Mouse (Mus musculus): ENCODE results near the gene Sntg2. TPM values are rescaled to one million over a fixed set of nuclear protein-coding genes. Genes with fewer than 3 reads are reported as not detected.

The Sntg2 gene
- polyA plus RNA-seq, 1 experiment from 2014 or later, result 0.74 TPM

GRCm38 (mm10) chr12:30257664-30258063, 115.5 kb downstream of the Sntg2 start:
- Histone ChIP-seq H3K4me1 (ENCODE audit: control insufficient read depth, insufficient read depth, low read length) (no peaks in the 10 kb centered on the region), H3K9ac (ENCODE audit: low read length) (no peak overlapping the region), H3K9me3 (ENCODE audit: control insufficient read depth, low read length) (no peaks in the 10 kb centered on the region), H3K27me3 (ENCODE audit: control insufficient read depth, insufficient read depth, low read length) (no peaks in the 10 kb centered on the region), H3K4me3 (ENCODE audit: low read depth, low read length) (no peak overlapping the region), H3K27ac (ENCODE audit: low read depth, low read length) (no peak overlapping the region), H3K36me3 (ENCODE audit: control insufficient read depth, insufficient read depth, low read length) (no peaks in the 10 kb centered on the region), H3K4me2 (no peak overlapping the region)
- DNase-seq (ENCODE audit: low spot score, missing footprints), result peak; percentile 28
- 93% methylated on average over 7 of the region's 7 CpGs for WGBS
- no peak for ATAC-seq (ENCODE audit: low FRiP score)

GRCm38 (mm10) chr12:30256207-30256606, 117.0 kb downstream of the Sntg2 start:
- 81% methylated on average over 3 of the region's 3 CpGs for WGBS
- H3K27me3 ChIP-seq (ENCODE audit: control insufficient read depth, insufficient read depth, low read length), result no peaks in the 10 kb centered on the region
- H3K4me3 ChIP-seq (ENCODE audit: low read depth, low read length), result no peak overlapping the region
- ATAC-seq (ENCODE audit: low FRiP score), result no peak
- H3K9me3 ChIP-seq (ENCODE audit: control insufficient read depth, low read length), result no peaks in the 10 kb centered on the region
- H3K9ac ChIP-seq (ENCODE audit: low read length), result no peak overlapping the region
- no peak overlapping the region for H3K4me2 ChIP-seq
- no peaks in the 10 kb centered on the region for H3K4me1 ChIP-seq (ENCODE audit: control insufficient read depth, insufficient read depth, low read length)
- no peak overlapping the region for H3K27ac ChIP-seq (ENCODE audit: low read depth, low read length)
- peak; percentile 72 for DNase-seq (ENCODE audit: low spot score, missing footprints)
- H3K36me3 ChIP-seq (ENCODE audit: control insufficient read depth, insufficient read depth, low read length), result no peaks in the 10 kb centered on the region

- Histone ChIP-seq H3K4me3 (ENCODE audit: low read depth, low read length) (no peak overlapping the region), H3K36me3 (ENCODE audit: control insufficient read depth, insufficient read depth, low read length) (no peaks in the 10 kb centered on the region), H3K27me3 (ENCODE audit: control insufficient read depth, insufficient read depth, low read length) (no peaks in the 10 kb centered on the region), H3K27ac (ENCODE audit: low read depth, low read length) (no peak overlapping the region), H3K4me1 (ENCODE audit: control insufficient read depth, insufficient read depth, low read length) (no peaks in the 10 kb centered on the region), H3K9me3 (ENCODE audit: control insufficient read depth, low read length) (no peaks in the 10 kb centered on the region), H3K9ac (ENCODE audit: low read length) (no peak overlapping the region), H3K4me2 (no peak overlapping the region)
- 76% methylated on average over 10 of the region's 10 CpGs for WGBS
- peak; percentile 23 for DNase-seq (ENCODE audit: low spot score, missing footprints)
- no peak for ATAC-seq (ENCODE audit: low FRiP score)
These were observed 118.6 kb downstream of the Sntg2 start for GRCm38 (mm10) chr12:30254581-30254980.

- H3K4me1 ChIP-seq (ENCODE audit: control insufficient read depth, insufficient read depth, low read length), result no peaks in the 10 kb centered on the region
- no peak for ATAC-seq (ENCODE audit: low FRiP score)
These were observed 120.8 kb downstream of the Sntg2 start for GRCm38 (mm10) chr12:30252381-30252780.

GRCm38 (mm10) chr12:30251283-30251829, 121.8 kb downstream of the Sntg2 start:
- H3K36me3 ChIP-seq (ENCODE audit: control insufficient read depth, insufficient read depth, low read length), result no peaks in the 10 kb centered on the region
- DNase-seq (ENCODE audit: low spot score, missing footprints) (peak; percentile 41), ATAC-seq (ENCODE audit: low FRiP score) (no peak)
- H3K27me3 ChIP-seq (ENCODE audit: control insufficient read depth, insufficient read depth, low read length), result no peaks in the 10 kb centered on the region
- H3K27ac ChIP-seq (ENCODE audit: low read depth, low read length), result no peak overlapping the region
- H3K4me3 ChIP-seq (ENCODE audit: low read depth, low read length), result no peak overlapping the region
- WGBS, result 94% methylated on average over 8 of the region's 8 CpGs
- no peaks in the 10 kb centered on the region for H3K9me3 ChIP-seq (ENCODE audit: control insufficient read depth, low read length)
- H3K4me1 ChIP-seq (ENCODE audit: control insufficient read depth, insufficient read depth, low read length), result no peaks in the 10 kb centered on the region
- H3K9ac ChIP-seq (ENCODE audit: low read length), result no peak overlapping the region
- H3K4me2 ChIP-seq, result no peak overlapping the region

More at GRCm38 (mm10) chr12:30252381-30252780, 120.8 kb downstream of the Sntg2 start:
- DNase-seq (ENCODE audit: low spot score, missing footprints), result peak; percentile 53
- H3K27ac ChIP-seq (ENCODE audit: low read depth, low read length), result no peak overlapping the region
- H3K27me3 ChIP-seq (ENCODE audit: control insufficient read depth, insufficient read depth, low read length), result no peaks in the 10 kb centered on the region
- H3K36me3 ChIP-seq (ENCODE audit: control insufficient read depth, insufficient read depth, low read length), result no peaks in the 10 kb centered on the region
- H3K9me3 ChIP-seq (ENCODE audit: control insufficient read depth, low read length), result no peaks in the 10 kb centered on the region
- no peak overlapping the region for H3K9ac ChIP-seq (ENCODE audit: low read length)
- WGBS, result 89% methylated on average over 4 of the region's 4 CpGs
- H3K4me2 ChIP-seq, result no peak overlapping the region
- no peak overlapping the region for H3K4me3 ChIP-seq (ENCODE audit: low read depth, low read length)

GRCm38 (mm10) chr12:30249068-30249467, 124.1 kb downstream of the Sntg2 start:
- WGBS, result 91% methylated on average over 3 of the region's 3 CpGs
- DNase-seq (ENCODE audit: low spot score, missing footprints) (peak; percentile 65), ATAC-seq (ENCODE audit: low FRiP score) (no peak)
- H3K4me3 ChIP-seq (ENCODE audit: low read depth, low read length), result no peak overlapping the region
- H3K27ac ChIP-seq (ENCODE audit: low read depth, low read length), result no peak overlapping the region
- no peaks in the 10 kb centered on the region for H3K36me3 ChIP-seq (ENCODE audit: control insufficient read depth, insufficient read depth, low read length)
- H3K9ac ChIP-seq (ENCODE audit: low read length), result no peak overlapping the region
- H3K9me3 ChIP-seq (ENCODE audit: control insufficient read depth, low read length), result no peaks in the 10 kb centered on the region
- no peaks in the 10 kb centered on the region for H3K4me1 ChIP-seq (ENCODE audit: control insufficient read depth, insufficient read depth, low read length)
- no peak overlapping the region for H3K4me2 ChIP-seq
- H3K27me3 ChIP-seq (ENCODE audit: control insufficient read depth, insufficient read depth, low read length), result no peaks in the 10 kb centered on the region

- no peaks in the 10 kb centered on the region for H3K27me3 ChIP-seq (ENCODE audit: control insufficient read depth, insufficient read depth, low read length)
- H3K4me1 ChIP-seq (ENCODE audit: control insufficient read depth, insufficient read depth, low read length), result no peaks in the 10 kb centered on the region
- no peak overlapping the region for H3K4me3 ChIP-seq (ENCODE audit: low read depth, low read length)
- no peak overlapping the region for H3K27ac ChIP-seq (ENCODE audit: low read depth, low read length)
- ATAC-seq (ENCODE audit: low FRiP score), result no peak
- H3K9me3 ChIP-seq (ENCODE audit: control insufficient read depth, low read length), result no peaks in the 10 kb centered on the region
- no peaks in the 10 kb centered on the region for H3K36me3 ChIP-seq (ENCODE audit: control insufficient read depth, insufficient read depth, low read length)
- H3K9ac ChIP-seq (ENCODE audit: low read length), result no peak overlapping the region
- peak; percentile 47 for DNase-seq (ENCODE audit: low spot score, missing footprints)
- 84% methylated on average over 5 of the region's 5 CpGs for WGBS
- H3K4me2 ChIP-seq, result no peak overlapping the region
These were observed 126.8 kb downstream of the Sntg2 start for GRCm38 (mm10) chr12:30246286-30246945.

- no peak overlapping the region for H3K9ac ChIP-seq (ENCODE audit: low read length)
- H3K36me3 ChIP-seq (ENCODE audit: control insufficient read depth, insufficient read depth, low read length), result no peaks in the 10 kb centered on the region
- no peak overlapping the region for H3K27ac ChIP-seq (ENCODE audit: low read depth, low read length)
- ATAC-seq (ENCODE audit: low FRiP score) (no peak), DNase-seq (ENCODE audit: low spot score, missing footprints) (peak; percentile 23)
- no peaks in the 10 kb centered on the region for H3K27me3 ChIP-seq (ENCODE audit: control insufficient read depth, insufficient read depth, low read length)
- H3K9me3 ChIP-seq (ENCODE audit: control insufficient read depth, low read length), result no peaks in the 10 kb centered on the region
- H3K4me1 ChIP-seq (ENCODE audit: control insufficient read depth, insufficient read depth, low read length), result no peaks in the 10 kb centered on the region
- no peak overlapping the region for H3K4me3 ChIP-seq (ENCODE audit: low read depth, low read length)
- H3K4me2 ChIP-seq, result no peak overlapping the region
- 90% methylated on average over 2 of the region's 2 CpGs for WGBS
These were observed 129.0 kb downstream of the Sntg2 start for GRCm38 (mm10) chr12:30244194-30244593.

GRCm38 (mm10) chr12:30240891-30241290, 132.3 kb downstream of the Sntg2 start:
- Histone ChIP-seq H3K36me3 (ENCODE audit: control insufficient read depth, insufficient read depth, low read length) (no peaks in the 10 kb centered on the region), H3K4me2 (no peak overlapping the region), H3K9ac (ENCODE audit: low read length) (no peak overlapping the region), H3K4me1 (ENCODE audit: control insufficient read depth, insufficient read depth, low read length) (no peaks in the 10 kb centered on the region), H3K4me3 (ENCODE audit: low read depth, low read length) (no peak overlapping the region), H3K27ac (ENCODE audit: low read depth, low read length) (no peak overlapping the region), H3K27me3 (ENCODE audit: control insufficient read depth, insufficient read depth, low read length) (no peaks in the 10 kb centered on the region; the same call in 1 of the 2 replicates), H3K9me3 (ENCODE audit: control insufficient read depth, low read length) (no peaks in the 10 kb centered on the region)
- DNase-seq (ENCODE audit: low spot score, missing footprints), result peak; percentile 4
- WGBS, result 88% methylated on average over 3 of the region's 3 CpGs
- ATAC-seq (ENCODE audit: low FRiP score), result no peak

All from midbrain, embryonic 11.5 days (tissue).